Mouse (Mus musculus): ENCODE data around the gene Ttc23.

The Ttc23 gene

GRCm38 (mm10) chr7:67647277-67647676 is at the start of gene Ttc23:
Gene Ttc23, plus strand, starts transcription at chr7:67647410.
- DNase-seq (ENCODE audit: extremely low spot score, low spot score), result no peak

GRCm38 (mm10) chr7:67598050-67598449 is 49.2 kb upstream of the Ttc23 start:
- no peak for DNase-seq (ENCODE audit: extremely low spot score, low spot score)

DNA sequence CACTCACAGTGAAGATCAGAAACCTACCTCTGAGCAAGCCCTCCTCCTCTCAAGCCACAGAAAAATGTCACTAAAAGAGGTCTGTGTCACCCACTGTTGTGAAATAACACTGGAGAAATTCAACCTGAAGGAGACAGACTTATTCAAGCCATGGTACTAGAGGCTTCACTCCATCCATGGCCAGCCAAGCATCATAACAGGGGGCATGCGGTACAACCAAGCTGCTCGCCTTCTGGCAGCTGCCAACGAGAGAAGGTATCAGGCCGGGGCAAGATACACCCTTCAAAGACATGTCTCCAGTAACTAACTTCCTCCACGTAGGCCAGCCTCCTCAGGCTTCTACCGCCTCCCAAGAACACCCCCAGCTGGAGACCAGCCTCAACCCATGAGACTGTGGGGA is 42.1 kb upstream of the Ttc23 start:
- no peak for DNase-seq (ENCODE audit: extremely low spot score, low spot score)

DNA sequence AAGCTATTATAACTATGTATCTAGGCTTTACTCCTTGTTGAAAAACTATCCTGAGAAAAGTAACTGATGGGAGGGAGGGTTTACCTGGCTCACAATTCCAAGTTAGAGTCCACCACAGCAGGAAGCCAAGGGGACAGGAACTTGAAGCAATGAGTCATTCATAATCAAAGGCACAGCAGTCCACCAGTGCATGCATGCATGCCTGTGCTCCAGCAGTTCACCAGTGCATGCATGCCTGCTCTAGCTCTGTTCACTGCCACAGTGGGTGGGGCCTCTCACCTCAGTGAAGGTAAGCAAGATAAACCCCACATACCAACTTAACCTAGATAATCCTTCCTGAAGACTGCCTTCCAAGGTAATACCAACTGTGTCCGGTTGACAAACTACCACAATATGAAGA is 41.0 kb upstream of the Ttc23 start:
- no peak for DNase-seq (ENCODE audit: extremely low spot score, low spot score)

GRCm38 (mm10) chr7:67607669-67608347 is 39.4 kb upstream of the Ttc23 start:
- DNase-seq (ENCODE audit: extremely low spot score, low spot score), result no peak

DNA sequence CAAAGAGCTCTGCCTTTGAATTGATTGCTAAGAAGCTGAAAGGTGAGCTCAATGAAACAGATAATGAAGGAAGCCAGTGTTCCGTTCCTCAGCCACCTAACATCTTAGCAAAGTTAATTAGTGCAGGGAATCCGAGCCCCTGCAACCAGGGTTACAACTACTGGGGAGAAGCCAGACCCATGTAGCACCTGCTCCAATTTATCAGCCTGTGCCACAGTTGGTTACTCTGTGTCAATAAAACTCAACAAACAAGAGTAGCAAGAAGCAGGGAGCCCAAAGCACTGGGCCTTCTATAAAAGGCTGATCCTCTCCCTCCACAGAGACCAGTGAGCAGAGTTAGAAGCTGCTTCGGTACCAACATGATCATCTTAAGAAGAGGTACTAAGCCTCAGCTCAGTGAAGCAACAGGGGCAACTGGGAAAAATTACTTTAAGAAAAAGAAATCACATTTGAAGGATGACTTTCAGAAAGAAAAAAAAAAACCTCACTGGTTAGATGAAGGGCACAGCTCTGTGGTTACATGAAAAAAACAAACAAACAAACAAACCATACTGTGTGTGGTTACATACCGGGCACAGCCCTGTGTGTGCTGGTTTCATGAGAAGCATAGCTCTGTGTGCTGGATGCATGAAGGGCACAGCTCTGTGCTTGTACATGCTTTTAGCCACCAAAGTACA is 38.7 kb upstream of the Ttc23 start:
- no peak for DNase-seq (ENCODE audit: extremely low spot score, low spot score)

GRCm38 (mm10) chr7:67613795-67614463 is 33.3 kb upstream of the Ttc23 start:
- no peak for DNase-seq (ENCODE audit: extremely low spot score, low spot score)

- no peak for DNase-seq (ENCODE audit: extremely low spot score, low spot score)
These were observed 32.7 kb upstream of the Ttc23 start for GRCm38 (mm10) chr7:67614464-67614861.

DNA sequence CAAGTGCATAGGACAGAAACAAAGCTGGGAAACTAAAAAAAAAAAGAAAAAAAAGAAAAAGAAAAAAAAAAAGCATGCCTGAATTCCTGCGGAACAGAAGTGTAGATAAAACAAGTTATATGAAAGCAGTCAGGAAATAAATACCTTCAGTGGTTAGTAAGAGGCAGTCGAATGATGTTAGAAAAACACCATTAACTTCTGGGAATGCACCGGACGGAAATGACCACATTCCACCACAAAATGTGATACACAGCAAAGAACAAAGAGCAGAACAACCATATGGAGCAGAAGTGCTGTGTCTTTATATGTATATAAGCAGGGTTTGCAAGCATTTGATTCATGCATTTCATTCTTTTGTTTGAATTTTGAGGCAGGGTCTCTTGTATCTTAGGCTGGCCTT is 30.3 kb upstream of the Ttc23 start:
- DNase-seq (ENCODE audit: extremely low spot score, low spot score), result no peak

DNA sequence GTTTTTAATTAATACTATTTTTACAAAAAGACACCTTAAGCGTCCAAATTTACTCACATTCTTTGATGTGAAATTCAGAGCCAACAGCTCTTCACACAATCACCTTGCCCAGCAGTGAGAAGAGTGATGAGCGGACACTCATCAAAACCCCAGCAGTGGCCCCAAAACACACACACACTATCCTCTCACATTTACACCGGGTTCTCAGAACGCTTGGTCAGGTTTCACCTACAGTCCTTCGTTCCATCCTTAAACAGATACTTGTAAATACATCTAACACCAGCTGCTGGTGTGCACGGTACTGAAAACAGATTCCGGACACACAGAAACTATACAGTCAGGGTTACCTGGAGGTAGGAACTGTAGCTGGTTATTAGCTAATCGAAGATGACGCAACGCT is 29.6 kb upstream of the Ttc23 start:
- no peak for DNase-seq (ENCODE audit: extremely low spot score, low spot score)

- no peak for DNase-seq (ENCODE audit: extremely low spot score, low spot score)
These were observed 28.9 kb upstream of the Ttc23 start for GRCm38 (mm10) chr7:67618316-67618715.

DNA sequence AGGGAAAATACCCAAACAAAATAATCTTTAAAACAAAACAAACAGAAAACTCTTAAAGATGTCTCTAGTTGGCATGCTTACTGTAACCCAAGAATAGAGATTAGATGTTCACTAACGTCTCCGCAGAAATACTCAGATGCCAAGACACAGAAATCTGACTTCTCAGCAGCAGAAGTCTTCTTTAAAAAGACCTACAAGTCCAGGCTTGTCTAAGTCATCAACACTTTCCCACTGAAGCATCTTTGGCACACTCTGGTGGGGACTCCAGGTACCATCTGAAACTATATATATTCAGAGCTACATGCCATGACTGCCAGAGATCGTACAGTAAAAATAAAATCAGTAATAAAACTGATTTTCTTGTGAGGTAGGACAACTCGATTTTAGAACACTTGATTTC is 27.4 kb upstream of the Ttc23 start:
- DNase-seq (ENCODE audit: extremely low spot score, low spot score), result no peak

DNA sequence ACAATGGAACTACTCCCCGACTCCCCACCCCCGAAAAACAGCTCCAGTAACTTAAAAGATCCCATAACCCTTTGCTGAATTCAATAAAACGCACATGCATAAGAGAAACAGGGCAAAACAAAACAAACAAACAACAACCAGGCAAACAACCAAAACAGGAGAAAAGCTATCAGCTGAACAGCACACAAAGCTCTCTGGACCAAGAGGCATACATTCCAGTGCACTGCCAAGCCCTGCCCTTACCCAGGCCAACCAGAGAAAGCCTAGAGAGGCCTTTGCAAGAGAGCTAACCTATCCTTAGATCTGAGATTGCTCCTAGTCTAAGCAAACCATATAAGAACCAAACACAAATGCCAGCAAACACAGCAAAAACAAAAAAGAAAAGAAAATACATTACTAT is 25.1 kb upstream of the Ttc23 start:
- DNase-seq (ENCODE audit: extremely low spot score, low spot score), result no peak

- no peak for DNase-seq (ENCODE audit: extremely low spot score, low spot score)
These were observed 20.5 kb upstream of the Ttc23 start for GRCm38 (mm10) chr7:67626671-67627070.

DNA sequence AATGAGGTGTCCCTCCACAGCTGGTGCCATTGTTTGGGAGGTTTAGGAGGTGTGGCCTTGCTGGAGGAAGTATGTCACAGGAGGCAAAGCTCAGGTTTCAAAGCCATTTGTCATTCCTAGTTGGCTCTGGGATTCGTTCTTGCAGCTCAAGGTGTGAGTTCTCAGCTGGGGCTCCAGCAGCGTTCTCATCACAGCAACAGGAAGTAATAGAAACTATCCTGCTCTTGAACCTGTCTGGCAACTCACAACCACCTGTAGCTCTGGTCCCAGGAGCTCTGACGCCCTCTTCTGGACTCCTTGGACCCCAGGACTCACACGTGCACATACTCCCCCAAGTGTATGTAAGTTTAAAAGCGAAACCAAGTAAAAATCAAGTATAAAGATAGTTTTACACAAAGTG is 17.5 kb upstream of the Ttc23 start:
- no peak for DNase-seq (ENCODE audit: extremely low spot score, low spot score)

- DNase-seq (ENCODE audit: extremely low spot score, low spot score), result peak; percentile 60
These were observed 16.4 kb upstream of the Ttc23 start for GRCm38 (mm10) chr7:67630817-67631216.

DNA sequence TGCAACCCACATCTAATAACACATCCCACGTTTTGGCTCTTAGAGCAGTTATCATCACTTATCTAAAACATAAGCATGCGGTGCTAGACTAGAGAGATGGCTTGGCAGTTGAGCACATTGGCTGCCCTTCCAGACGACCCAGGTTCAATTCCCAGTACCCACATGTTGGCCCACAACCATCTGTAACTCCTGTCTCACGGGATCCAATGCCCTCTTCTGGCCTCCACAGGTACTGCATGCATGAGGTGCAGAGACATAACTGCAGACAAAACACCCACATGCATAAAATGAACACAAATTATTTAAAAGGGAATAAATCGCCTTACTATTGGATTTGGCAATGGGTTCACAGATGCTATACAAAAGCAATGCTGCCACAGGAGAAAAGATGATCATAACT is 14.8 kb upstream of the Ttc23 start:
- DNase-seq (ENCODE audit: extremely low spot score, low spot score), result no peak

DNA sequence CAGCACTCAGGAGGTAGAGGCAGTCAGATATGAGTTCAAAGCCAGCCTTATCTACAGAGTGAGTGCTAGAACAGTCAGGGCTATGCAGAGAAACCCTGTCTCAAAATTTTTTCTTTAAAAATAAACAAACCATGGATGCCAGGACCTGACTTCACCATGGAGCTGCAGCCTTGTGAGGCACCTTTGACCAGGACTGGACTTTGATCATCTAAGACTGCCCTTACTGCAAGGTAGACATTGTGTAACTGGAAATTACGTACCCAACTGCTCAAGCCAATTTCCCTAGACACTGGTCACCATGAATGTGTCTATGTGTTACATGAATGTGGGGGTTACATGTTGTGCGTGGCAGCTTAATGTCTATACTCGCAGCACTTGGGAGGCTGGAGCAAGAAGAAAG is 13.0 kb upstream of the Ttc23 start:
- no peak for DNase-seq (ENCODE audit: extremely low spot score, low spot score)

GRCm38 (mm10) chr7:67636161-67636560 is 11.0 kb upstream of the Ttc23 start:
- no peak for DNase-seq (ENCODE audit: extremely low spot score, low spot score)

DNA sequence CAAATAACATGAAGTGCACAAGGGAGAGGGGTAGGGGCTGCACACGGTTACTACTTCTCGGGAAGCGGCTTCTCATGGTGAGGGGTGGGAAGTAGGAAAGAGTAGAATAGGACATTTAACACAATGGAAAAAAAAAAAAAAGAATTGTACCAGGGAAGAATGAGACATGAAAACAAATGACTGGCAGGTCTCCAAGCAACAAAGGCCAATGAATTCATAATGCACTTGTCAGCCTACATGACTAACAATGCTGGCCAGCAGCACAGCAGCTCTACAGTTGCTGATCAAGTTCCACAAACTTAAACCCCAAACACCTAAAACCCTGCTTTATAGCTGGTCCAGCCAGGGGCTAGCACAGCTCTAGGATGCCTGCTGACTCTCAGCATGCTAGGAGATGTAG is 8.2 kb upstream of the Ttc23 start:
- no peak for DNase-seq (ENCODE audit: extremely low spot score, low spot score)

- no peak for DNase-seq (ENCODE audit: extremely low spot score, low spot score)
These were observed 4.3 kb upstream of the Ttc23 start for GRCm38 (mm10) chr7:67642955-67643354.

DNA sequence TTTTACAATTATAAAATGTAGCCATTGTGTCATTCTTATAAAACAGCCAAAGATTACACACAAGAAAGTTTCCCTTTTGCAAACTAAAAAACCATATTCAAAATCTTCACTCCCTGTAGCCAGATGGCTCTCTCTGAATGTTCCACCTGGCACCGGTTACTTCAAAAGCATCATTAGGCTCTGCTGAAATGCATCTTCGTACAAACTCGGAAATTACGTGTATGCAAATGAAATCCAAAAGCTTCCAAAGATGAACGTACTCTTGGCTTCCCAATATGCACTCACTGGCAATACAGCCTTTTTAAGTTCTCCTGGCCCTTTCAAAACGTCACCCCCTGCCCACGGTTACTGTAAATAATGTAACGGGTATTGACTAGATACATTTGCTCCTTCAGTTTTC is 2.9 kb upstream of the Ttc23 start:
- DNase-seq (ENCODE audit: extremely low spot score, low spot score), result no peak
